Mouse (Mus musculus) thymus, adult 2 months (tissue): Measurements from ENCODE around the gene Crygc. TPM values are rescaled to one million over a fixed set of nuclear protein-coding genes. Genes with fewer than 3 reads are reported as not detected.

ENCODE experiments used
- DNase-seq: peaks from one replicate; pipeline ENCODE4 v3.0.0; 2021
- H3K27ac ChIP-seq: fragments of 200-500 bp; 2 replicates; pipeline ENCODE4 v1.5.1; 2012; ENCODE audit warnings: low read length, control low read depth; ENCODE audit not compliant: control insufficient read depth, insufficient read depth
- H3K27me3 ChIP-seq: fragments of 200-500 bp; 2 replicates; pipeline ENCODE4 v1.6.1; 2012; ENCODE audit warnings: mild to moderate bottlenecking, low read length, moderate library complexity, mixed read lengths; ENCODE audit not compliant: control insufficient read depth, insufficient read depth
- H3K36me3 ChIP-seq: fragments of 200-500 bp; 2 replicates; pipeline ENCODE4 v1.6.1; 2012; ENCODE audit warnings: mild to moderate bottlenecking, low read length, moderate library complexity; ENCODE audit not compliant: control insufficient read depth, insufficient read depth
- H3K4me1 ChIP-seq: fragments of 200-500 bp; replicated peaks from 2 replicates; pipeline ENCODE4 v1.6.1; 2012; ENCODE audit warnings: low read length; ENCODE audit not compliant: control insufficient read depth, insufficient read depth
- H3K4me3 ChIP-seq: fragments of 200-500 bp; 2 replicates; pipeline ENCODE4 v1.5.1; 2012; ENCODE audit warnings: mild to moderate bottlenecking, low read length, control low read depth, moderate library complexity; ENCODE audit not compliant: control insufficient read depth, insufficient read depth
- CTCF ChIP-seq: fragments of 200-500 bp; IDR thresholded peaks from 2 replicates; pipeline ENCODE4 v1.5.1; 2012; ENCODE audit warnings: mild to moderate bottlenecking, control low read depth, low read length, moderate library complexity, borderline replicate concordance; ENCODE audit not compliant: control insufficient read depth, poor library complexity, insufficient read depth; ENCODE audit errors: extremely low read depth
- POLR2A ChIP-seq: fragments of 200-500 bp; IDR thresholded peaks from 2 replicates; pipeline ENCODE4 v1.6.1; 2012; ENCODE audit warnings: mild to moderate bottlenecking, low read length, control low read depth, moderate library complexity; ENCODE audit not compliant: control insufficient read depth, poor library complexity, insufficient read depth; ENCODE audit errors: extremely low read depth
- WGBS: fragments of 180-500 bp; shearing (Covaris S2); methylation state at CpG from one replicate; pipeline ENCODE4 v1.1.7; 2018; 5-methylcytosine and 5-hydroxymethylcytosine counted together
- polyA plus RNA-seq: library from polyadenylated mRNA; depleted of rRNA; stranded (reverse); fragments of >200 nt; gene quantifications from 2 replicates; pipeline ENCODE4 v1.2.3, GENCODE M21; 2012; rRNA removed

Gene Crygc
- polyA plus RNA-seq, 1 experiment, result 0.32 TPM

DNA sequence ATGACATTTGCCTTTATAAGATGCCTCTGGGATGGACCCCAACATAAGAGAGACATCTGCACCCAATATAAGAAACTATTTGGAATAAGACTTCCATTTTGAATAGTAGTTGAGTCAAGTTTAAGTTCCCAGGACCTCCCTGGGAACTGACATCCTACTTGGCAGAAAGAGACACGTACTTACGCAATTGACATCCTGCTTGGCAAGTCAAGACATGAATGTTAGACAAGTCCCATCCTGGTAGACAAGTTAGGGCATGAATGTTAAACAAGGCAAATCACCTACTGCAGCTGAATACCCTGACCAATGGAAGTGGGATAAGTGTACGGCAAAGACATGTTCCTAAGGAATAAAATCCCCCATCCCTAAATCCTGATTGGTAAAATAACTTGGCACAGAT, 31.7 kb downstream of the Crygc start:
- DNase-seq, result no peak
- Histone ChIP-seq H3K27me3 (no peaks in the 10 kb centered on the region), H3K4me3 (no peak overlapping the region), H3K36me3 (no peaks in the 10 kb centered on the region), H3K27ac (no peak overlapping the region), H3K4me1 (no peaks in the 10 kb centered on the region)
- TF ChIP-seq CTCF (no peak), POLR2A (no peak)
- WGBS, result 96% methylated on average over 3 of the region's 3 CpGs

DNA sequence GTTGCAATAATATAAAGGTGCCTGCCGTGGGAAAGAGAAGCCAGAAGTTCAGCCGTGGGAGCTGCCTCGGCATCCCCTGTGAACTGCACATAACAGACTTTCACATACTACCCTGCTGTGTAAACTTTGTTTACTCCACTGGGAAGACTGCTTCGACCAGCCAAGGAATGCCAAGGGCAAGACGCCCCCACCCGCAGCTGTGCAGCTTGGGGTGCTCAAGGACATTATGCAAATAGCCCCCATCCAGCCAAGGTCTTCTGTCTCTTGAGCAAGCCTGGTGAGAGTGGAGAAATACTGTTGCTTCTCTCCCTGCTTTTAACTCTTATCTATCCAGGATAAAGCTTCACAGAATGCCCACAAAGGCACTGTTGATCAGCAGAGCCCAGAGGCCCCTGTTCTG, 32.7 kb downstream of the Crygc start:
- Histone ChIP-seq H3K4me3 (no peak overlapping the region), H3K27me3 (no peaks in the 10 kb centered on the region), H3K4me1 (no peaks in the 10 kb centered on the region), H3K36me3 (no peaks in the 10 kb centered on the region), H3K27ac (no peak overlapping the region)
- no peak for DNase-seq
- WGBS, result 91% methylated on average over 6 of the region's 6 CpGs
- TF ChIP-seq POLR2A (no peak), CTCF (no peak)

DNA sequence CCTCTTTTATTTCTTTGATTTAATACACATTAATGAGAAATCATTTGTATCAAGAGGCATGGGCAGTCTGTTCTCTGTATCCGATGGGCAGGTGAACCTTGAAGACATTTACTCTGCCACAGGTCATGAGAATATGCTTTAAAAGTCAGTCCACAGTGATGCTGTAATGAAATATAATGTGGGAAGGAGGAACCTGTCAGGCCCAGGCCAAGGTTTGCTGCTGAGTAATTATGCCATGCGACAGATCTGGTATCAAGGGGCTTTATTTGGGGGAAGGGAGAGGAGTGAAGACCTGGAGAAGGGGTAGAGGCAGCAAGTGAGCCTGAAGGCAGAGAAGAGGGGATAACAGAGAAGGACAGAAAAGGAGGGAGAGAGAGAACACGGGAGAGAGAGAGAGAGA, 33.8 kb downstream of the Crygc start:
- WGBS, result 87% methylated on average over 3 of the region's 3 CpGs
- TF ChIP-seq POLR2A (no peak), CTCF (no peak)
- no peak overlapping the region for H3K27ac ChIP-seq
- H3K4me1 ChIP-seq, result no peaks in the 10 kb centered on the region
- no peak for DNase-seq
- no peak overlapping the region for H3K4me3 ChIP-seq
- no peaks in the 10 kb centered on the region for H3K27me3 ChIP-seq
- no peaks in the 10 kb centered on the region for H3K36me3 ChIP-seq

DNA sequence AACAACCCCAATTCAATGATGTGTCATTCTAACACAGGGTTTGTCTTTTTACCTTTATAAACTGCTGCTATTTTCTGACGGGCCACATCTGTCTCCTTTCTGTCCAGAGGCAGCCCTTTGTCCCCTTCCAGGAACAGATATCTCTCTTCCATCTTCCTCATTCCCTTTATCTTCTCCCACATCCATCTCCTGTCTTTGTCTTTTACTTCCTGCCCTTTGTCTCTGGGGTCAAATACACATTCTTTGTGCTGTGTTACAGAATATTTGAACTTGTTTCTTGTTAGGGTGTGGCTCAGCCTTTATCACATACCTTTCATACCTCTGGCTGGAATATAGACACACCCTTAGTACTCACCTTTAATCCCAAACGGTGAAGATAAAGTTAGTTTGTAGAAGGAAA, 35.9 kb downstream of the Crygc start:
- WGBS, result 72% methylated on average over 2 of the region's 2 CpGs
- DNase-seq, result no peak
- TF ChIP-seq CTCF (no peak), POLR2A (no peak)
- H3K27ac ChIP-seq, result no peak overlapping the region
- no peaks in the 10 kb centered on the region for H3K27me3 ChIP-seq
- H3K4me1 ChIP-seq, result no peaks in the 10 kb centered on the region
- H3K36me3 ChIP-seq, result no peaks in the 10 kb centered on the region
- H3K4me3 ChIP-seq, result no peak overlapping the region

DNA sequence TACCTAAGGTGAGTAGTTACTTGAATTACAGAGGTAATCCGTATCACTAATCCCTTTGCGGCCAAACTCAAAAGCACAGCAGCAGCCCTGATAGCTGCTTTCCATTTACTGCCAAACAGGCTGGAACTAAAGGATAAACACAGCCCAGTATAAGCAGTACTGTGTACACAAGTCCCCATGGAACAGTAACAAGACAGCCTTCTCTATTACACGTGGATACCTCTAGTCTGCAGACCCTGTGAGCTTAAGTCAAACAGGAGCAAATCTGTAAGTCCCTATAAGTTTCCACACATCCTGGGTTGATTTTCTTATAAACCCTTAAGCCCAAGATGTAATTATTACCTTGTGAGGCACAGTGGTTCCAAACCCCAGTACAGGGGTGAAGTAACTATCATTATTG, 38.0 kb downstream of the Crygc start:
- Histone ChIP-seq H3K27ac (no peak overlapping the region), H3K36me3 (no peaks in the 10 kb centered on the region), H3K27me3 (no peaks in the 10 kb centered on the region), H3K4me3 (no peak overlapping the region), H3K4me1 (no peaks in the 10 kb centered on the region)
- no peak for DNase-seq
- TF ChIP-seq POLR2A (no peak), CTCF (no peak)
- WGBS, result 74% methylated on average over 3 of the region's 3 CpGs

DNA sequence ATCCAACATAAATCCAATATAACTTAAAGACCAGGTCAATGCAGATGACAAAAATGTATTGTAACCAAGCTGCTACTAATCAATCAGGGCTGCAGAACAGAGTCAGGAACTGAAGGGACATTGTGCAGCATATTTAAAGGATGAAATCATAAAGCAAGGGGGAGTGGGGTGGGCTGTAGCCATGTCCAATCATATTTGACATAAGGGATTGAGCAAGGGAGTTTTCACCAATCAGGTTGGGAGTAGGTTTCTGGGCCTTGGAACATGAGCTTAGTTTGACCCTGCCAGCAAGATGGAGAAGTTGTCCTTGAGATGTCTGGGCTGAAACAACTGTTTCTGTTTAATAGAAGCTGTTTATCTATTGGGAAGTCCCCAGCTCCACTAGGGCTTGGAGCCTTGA, 40.8 kb downstream of the Crygc start, which contains the start of gene Akr1cl:
Akr1cl (minus strand) TSS at position 119 of the 400 bp plus-strand sequence.
- Histone ChIP-seq H3K27me3 (no peaks in the 10 kb centered on the region), H3K4me3 (no peak within 1 kb of the TSS), H3K36me3 (no peaks in the 10 kb centered on the region), H3K4me1 (no peaks in the 10 kb centered on the region), H3K27ac (no peak within 1 kb of the TSS)
- DNase-seq, result no peak
- TF ChIP-seq CTCF (no peak), POLR2A (no peak)

DNA sequence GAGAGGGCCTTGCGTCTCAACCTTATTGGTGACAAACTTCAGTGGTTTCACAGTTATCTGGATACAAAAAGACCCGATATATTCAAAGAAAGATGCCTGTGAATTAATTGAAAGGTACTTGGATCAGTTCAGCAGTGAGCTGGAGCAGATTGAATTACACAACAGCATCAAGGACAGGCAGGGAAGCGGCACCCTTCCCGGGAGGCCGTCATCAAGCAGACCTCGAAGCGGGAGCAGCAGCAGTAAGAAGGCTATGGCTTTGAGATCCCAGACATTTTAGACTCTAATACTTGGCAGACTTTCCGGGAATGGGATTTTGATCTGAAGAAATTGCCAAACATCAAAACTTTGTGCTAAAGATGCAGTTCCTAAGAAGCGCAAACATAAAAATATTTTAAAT, 45.3 kb downstream of the Crygc start:
- Histone ChIP-seq H3K36me3 (no peaks in the 10 kb centered on the region), H3K27ac (no peak overlapping the region), H3K27me3 (no peaks in the 10 kb centered on the region), H3K4me3 (no peak overlapping the region), H3K4me1 (no peaks in the 10 kb centered on the region)
- DNase-seq, result no peak
- TF ChIP-seq CTCF (no peak), POLR2A (no peak)
- 88% methylated on average over 9 of the region's 9 CpGs for WGBS

Other genes with a start within 250 kb of the Crygc start
- 4.4 and 4.8 TPM in 2 replicates for gene Plekhm3, start 116.9 kb downstream of the Crygc start, polyA plus RNA-seq
- gene Akr1cl, start 40.9 kb downstream of the Crygc start, polyA plus RNA-seq, result 0.15 and 0.20 TPM in 2 replicates
- gene Cryge, start 22.5 kb downstream of the Crygc start, polyA plus RNA-seq, result not detected in 2 replicates
- not detected in 2 replicates for gene Crygd, start 10.2 kb downstream of the Crygc start, polyA plus RNA-seq
- gene Crygb, start 8.6 kb upstream of the Crygc start, polyA plus RNA-seq, result not detected in 2 replicates
- 0.26 and 0.38 TPM in 2 replicates for gene Cryga, start 29.7 kb upstream of the Crygc start, polyA plus RNA-seq
- 0.19 TPM in 1 of 2 replicates, not detected in the other for gene Gm28845, start 45.9 kb upstream of the Crygc start, polyA plus RNA-seq
- gene D630023F18Rik, start 49.5 kb upstream of the Crygc start, polyA plus RNA-seq, result 0.18 TPM in 1 of 2 replicates, not detected in the other
- 13.3 and 14.4 TPM in 2 replicates for gene Idh1, start 112.8 kb upstream of the Crygc start, polyA plus RNA-seq
- 13.4 and 13.7 TPM in 2 replicates for gene Pikfyve, start 113.0 kb upstream of the Crygc start, polyA plus RNA-seq
- 0.13 TPM in 1 of 2 replicates, not detected in the other for gene Pth2r, start 208.4 kb upstream of the Crygc start, polyA plus RNA-seq